Mouse (Mus musculus) CH12.LX (cell line): ENCODE measurements at regions not wholly inside any gene's neighbourhood (a gene's known extent, or its start where the extent isn't known, plus 50 kb on each side); places are given as distances from the start of the nearest gene placed in this dataset.

Source experiments
- CTCF ChIP-seq, 2 experiments: IDR thresholded peaks in 1 of 2; conservative IDR thresholded peaks in 1 of 2; 2 replicates each; pipeline ENCODE4 v1.5.1; 2011 to 2012; ENCODE audit warnings: low read depth in 2 of 2, low read length in 2 of 2, improper control_type of control experiment in 1 of 2, inconsistent platforms in 1 of 2, mild to moderate bottlenecking in 1 of 2, moderate library complexity in 1 of 2
- EP300 ChIP-seq: IDR thresholded peaks from 2 replicates; pipeline ENCODE4 v1.6.1; 2011; ENCODE audit warnings: low read length, improper control_type of control experiment
- POLR2AphosphoS2 ChIP-seq: IDR thresholded peaks from 2 replicates; pipeline ENCODE4 v1.6.1; 2011; ENCODE audit warnings: low read depth, low read length, improper control_type of control experiment
- SMC3 ChIP-seq: IDR thresholded peaks from 2 replicates; pipeline ENCODE4 v1.6.1; 2011; ENCODE audit warnings: low read depth, low read length, improper control_type of control experiment
- UBTF ChIP-seq: IDR thresholded peaks from 2 replicates; pipeline ENCODE4 v1.6.1; 2012; ENCODE audit warnings: low read depth, mild to moderate bottlenecking, inconsistent platforms, low read length, improper control_type of control experiment, moderate library complexity

DNA sequence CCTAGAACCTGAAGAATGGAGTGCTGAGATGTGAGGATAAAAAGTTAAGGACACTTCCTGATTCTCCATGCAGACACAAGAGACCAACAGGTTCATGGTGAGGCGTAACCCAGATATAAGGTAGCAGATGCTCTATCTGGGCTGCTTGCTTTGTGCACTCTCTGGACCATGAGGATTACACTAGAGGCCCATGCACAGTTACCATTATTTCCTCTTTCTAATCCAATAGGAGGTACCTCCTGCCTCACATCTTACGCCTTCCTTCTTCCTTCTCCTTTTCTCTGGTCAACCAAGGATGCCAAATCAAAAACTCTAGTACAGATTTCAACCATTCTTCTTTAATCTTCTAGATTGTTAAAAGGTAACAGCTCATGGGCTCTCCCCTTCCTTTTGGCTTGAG lies 169.1 kb upstream of the Bcl6 start:
- TF ChIP-seq UBTF (no peak), CTCF (conservative IDR thresholded peaks at IDR 0.05 in 1 of 2, IDR thresholded peaks at IDR 0.05 in 1 of 2; ENCODE audit: low read depth in 2 of 2, low read length in 2 of 2) (no peak), SMC3 (no peak), POLR2AphosphoS2 (no peak), EP300 (no peak)
